Mouse (Mus musculus) C2C12 (cell line): Measurements from ENCODE around the gene Ccnyl1. TPM values are rescaled to one million over a fixed set of nuclear protein-coding genes. Genes with fewer than 3 reads are reported as not detected.
A peak's percentile ranks its signal among the peaks of the same experiment; 100 is the strongest.

Experiments used
- H3K27me3 ChIP-seq: one replicate; pipeline ENCODE4 v1.6.1; 2011; ENCODE audit not compliant: control insufficient read depth, insufficient read depth, insufficient read length
- H3K36me3 ChIP-seq: one replicate; pipeline ENCODE4 v1.6.1; 2011; ENCODE audit not compliant: control insufficient read depth, insufficient read depth
- H3K4me3 ChIP-seq: one replicate; pipeline ENCODE4 v1.5.1; 2011; ENCODE audit warnings: mild to moderate bottlenecking, control low read depth; ENCODE audit not compliant: poor library complexity, insufficient read depth, severe bottlenecking
- H3K79me2 ChIP-seq: one replicate; pipeline ENCODE4 v1.6.1; 2011; ENCODE audit not compliant: control insufficient read depth, insufficient read depth
- H3K79me3 ChIP-seq: one replicate; pipeline ENCODE4 v1.6.1; 2011; ENCODE audit warnings: low read depth, control low read depth
- H3ac ChIP-seq: one replicate; pipeline ENCODE3; 2011; ENCODE audit warnings: low read depth; ENCODE audit not compliant: control insufficient read depth, insufficient read length
- CEBPB ChIP-seq: IDR thresholded peaks from one replicate; pipeline ENCODE4 v1.6.1; 2011; ENCODE audit warnings: low read depth, mild to moderate bottlenecking, control low read depth, moderate library complexity
- CTCF ChIP-seq: IDR thresholded peaks from one replicate; pipeline ENCODE4 v1.5.1; 2011; ENCODE audit not compliant: control insufficient read depth, insufficient read depth, insufficient read length
- FOSL1 ChIP-seq: IDR thresholded peaks from one replicate; pipeline ENCODE4 v1.8.0; 2011; ENCODE audit warnings: mild to moderate bottlenecking, low read length; ENCODE audit not compliant: poor library complexity, insufficient read depth, severe bottlenecking
- MAX ChIP-seq: IDR thresholded peaks from one replicate; pipeline ENCODE4 v1.6.1; 2011; ENCODE audit warnings: mild to moderate bottlenecking, control low read depth
- MYOD1 ChIP-seq: IDR thresholded peaks from one replicate; pipeline ENCODE4 v1.6.1; 2011; ENCODE audit warnings: low read depth; ENCODE audit not compliant: control insufficient read depth, insufficient read length
- MYOG ChIP-seq: IDR thresholded peaks from one replicate; pipeline ENCODE4 v1.6.1; 2011; ENCODE audit not compliant: control insufficient read depth, insufficient read length; ENCODE audit errors: extremely low read depth
- USF1 ChIP-seq: IDR thresholded peaks from one replicate; pipeline ENCODE4 v1.6.1; 2011; ENCODE audit warnings: low read depth, mild to moderate bottlenecking, control low read depth, moderate library complexity
- polyA plus RNA-seq: library from polyadenylated mRNA; unstranded; fragments of >200 nt; fragmentation: generic; extraction: Trizol; gene quantifications from one replicate; pipeline ENCODE4 v1.2.1, GENCODE M21; 2012; ENCODE audit warnings: missing spikeins

Ccnyl1 gene
- polyA plus RNA-seq, 1 experiment: 40.5 TPM

- peaks cover 22% of the 10 kb centered on the region for H3K79me3 ChIP-seq
- no peak for TF ChIP-seq MYOG
- TF ChIP-seq FOSL1: no peak
- no peak for TF ChIP-seq USF1
- no peak for TF ChIP-seq MAX
- no peak for TF ChIP-seq CTCF
- TF ChIP-seq MYOD1: no peak
- no peak for TF ChIP-seq CEBPB
- H3K4me3 ChIP-seq: no peak overlapping the region
- peaks cover 36% of the 10 kb centered on the region for H3K79me2 ChIP-seq
- no peaks in the 10 kb centered on the region for H3K36me3 ChIP-seq
- H3K27me3 ChIP-seq: no peaks in the 10 kb centered on the region
- H3ac ChIP-seq: no peak overlapping the region
Measured at GRCm38 (mm10) chr1:64688046-64688445, 2.2 kb upstream of the Ccnyl1 start.

- Histone ChIP-seq H3K4me3 (peak overlapping the region; percentile 60), H3K79me2 (peaks cover 53% of the 10 kb centered on the region), H3ac (peak overlapping the region; percentile 71), H3K79me3 (peaks cover 32% of the 10 kb centered on the region), H3K36me3 (no peaks in the 10 kb centered on the region), H3K27me3 (no peaks in the 10 kb centered on the region)
- TF ChIP-seq FOSL1: no peak
- no peak for TF ChIP-seq MAX
- no peak for TF ChIP-seq MYOG
- no peak for TF ChIP-seq CEBPB
- TF ChIP-seq CTCF: no peak
- TF ChIP-seq MYOD1: no peak
- no peak for TF ChIP-seq USF1
Measured at GRCm38 (mm10) chr1:64689561-64690212, 568 bp upstream of the Ccnyl1 start.

GRCm38 (mm10) chr1:64691121-64691551 lies 881 bp downstream of the Ccnyl1 start:
- TF ChIP-seq USF1: no peak
- no peak for TF ChIP-seq CTCF
- TF ChIP-seq CEBPB: no peak
- no peak for TF ChIP-seq FOSL1
- no peak for TF ChIP-seq MAX
- TF ChIP-seq MYOD1: no peak
- TF ChIP-seq MYOG: no peak
- H3K27me3 ChIP-seq: no peaks in the 10 kb centered on the region

DNA sequence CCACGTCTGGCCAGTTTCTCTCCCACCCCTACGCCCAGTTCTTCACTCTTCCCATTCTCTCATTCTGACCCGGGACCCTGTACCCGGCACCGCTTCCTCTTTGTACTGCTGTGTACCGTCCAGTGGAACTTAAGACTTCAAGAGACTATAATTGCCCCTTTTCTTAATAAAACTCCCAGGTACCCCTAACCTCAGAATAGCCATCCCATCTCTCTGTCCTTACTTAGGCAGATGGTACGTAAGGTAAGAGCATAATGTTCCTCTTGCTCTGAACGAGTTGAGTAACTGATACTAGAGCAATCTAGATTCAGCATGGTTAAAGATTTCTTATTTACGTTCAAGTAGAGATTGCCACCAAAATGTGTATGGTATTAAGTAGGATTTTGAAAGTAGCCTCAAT lies 1.3 kb downstream of the Ccnyl1 start:
- peaks cover 34% of the 10 kb centered on the region for H3K79me3 ChIP-seq
- no peaks in the 10 kb centered on the region for H3K27me3 ChIP-seq
- peak overlapping the region; percentile 72 for H3K4me3 ChIP-seq
- H3K79me2 ChIP-seq: peaks cover 72% of the 10 kb centered on the region
- H3ac ChIP-seq: peak overlapping the region; percentile 83
- no peak for TF ChIP-seq MYOD1
- TF ChIP-seq FOSL1: no peak
- TF ChIP-seq CEBPB: no peak
- no peak for TF ChIP-seq USF1
- TF ChIP-seq MAX: no peak
- no peak for TF ChIP-seq CTCF
- TF ChIP-seq MYOG: no peak
- H3K36me3 ChIP-seq: no peaks in the 10 kb centered on the region

More at GRCm38 (mm10) chr1:64691121-64691551, 881 bp downstream of the Ccnyl1 start:
- Histone ChIP-seq H3K79me2 (peaks cover 67% of the 10 kb centered on the region), H3K79me3 (peaks cover 30% of the 10 kb centered on the region), H3K36me3 (no peaks in the 10 kb centered on the region), H3ac (peak overlapping the region; percentile 83), H3K4me3 (peak overlapping the region; percentile 72)

- H3K27me3 ChIP-seq: no peaks in the 10 kb centered on the region
- peaks cover 90% of the 10 kb centered on the region for H3K79me2 ChIP-seq
- peaks cover 47% of the 10 kb centered on the region for H3K79me3 ChIP-seq
- H3ac ChIP-seq: no peak overlapping the region
- no peaks in the 10 kb centered on the region for H3K36me3 ChIP-seq
- no peak for TF ChIP-seq FOSL1
- TF ChIP-seq USF1: no peak
- no peak for TF ChIP-seq MYOD1
- TF ChIP-seq CTCF: no peak
- no peak for TF ChIP-seq MAX
- no peak for TF ChIP-seq MYOG
- TF ChIP-seq CEBPB: no peak
- H3K4me3 ChIP-seq: no peak overlapping the region
Measured at GRCm38 (mm10) chr1:64695156-64695555, 4.9 kb downstream of the Ccnyl1 start.
